Mouse (Mus musculus): Measurements from ENCODE around the gene Sac3d1. TPM values are rescaled to one million over a fixed set of nuclear protein-coding genes. Genes with fewer than 3 reads are reported as not detected.

Gene Sac3d1
- 50.2 and 57.5 TPM in 2 replicates for polyA plus RNA-seq (2015; fragmentation: Nextera tagmentation; extraction: Ambion mirVana)

- Histone ChIP-seq H3K9ac (peak within 1 kb of the TSS; percentile 74), H3K9me3 (no peaks in the 10 kb centered on the region), H3K27ac (replicated peaks) (peak within 1 kb of the TSS; percentile 92), H3K36me3 (peaks cover 25% of the 10 kb centered on the region), H3K4me3 (peak within 1 kb of the TSS; percentile 87), H3K27me3 (no peaks in the 10 kb centered on the region), H3K4me1 (replicated peaks) (peaks cover 26% of the 10 kb centered on the region), H3K4me2 (peak within 1 kb of the TSS; percentile 83)
- peak; percentile 93 for ATAC-seq (ENCODE audit: low FRiP score, low read depth)
- under 1% methylated on average over 77 of the region's 77 CpGs for WGBS
Observed at GRCm38 (mm10) chr19:6117986-6118676, at the start of gene Sac3d1. Gene Sac3d1, minus strand, starts transcription at chr19:6118650.

- no peaks in the 10 kb centered on the region for H3K4me1 ChIP-seq (replicated peaks)
- H3K9ac ChIP-seq, result no peak overlapping the region
- H3K4me2 ChIP-seq, result no peak overlapping the region
- no peaks in the 10 kb centered on the region for H3K9me3 ChIP-seq
- H3K4me3 ChIP-seq, result no peak overlapping the region
- H3K27me3 ChIP-seq, result no peaks in the 10 kb centered on the region
- H3K36me3 ChIP-seq, result no peaks in the 10 kb centered on the region
- 74% methylated on average over 4 of the region's 4 CpGs for WGBS
- ATAC-seq (ENCODE audit: low FRiP score, low read depth), result no peak
- H3K27ac ChIP-seq (replicated peaks), result no peak overlapping the region
Observed at GRCm38 (mm10) chr19:6166750-6167149, 48.3 kb upstream of the Sac3d1 start.

- H3K9me3 ChIP-seq, result no peaks in the 10 kb centered on the region
- no peak for ATAC-seq (ENCODE audit: low FRiP score, low read depth)
- H3K9ac ChIP-seq, result no peak overlapping the region
- H3K4me2 ChIP-seq, result no peak overlapping the region
- H3K4me1 ChIP-seq (replicated peaks), result no peaks in the 10 kb centered on the region
- no peak overlapping the region for H3K27ac ChIP-seq (replicated peaks)
- no peaks in the 10 kb centered on the region for H3K27me3 ChIP-seq
- H3K36me3 ChIP-seq, result no peaks in the 10 kb centered on the region
- H3K4me3 ChIP-seq, result no peak overlapping the region
- WGBS, result 72% methylated on average over 10 of the region's 10 CpGs
Observed at GRCm38 (mm10) chr19:6163872-6164547, 45.6 kb upstream of the Sac3d1 start.

- no peak overlapping the region for H3K27ac ChIP-seq (replicated peaks)
- 67% methylated on average over 6 of the region's 6 CpGs for WGBS
Observed at GRCm38 (mm10) chr19:6157220-6157619, 38.8 kb upstream of the Sac3d1 start.

GRCm38 (mm10) chr19:6156372-6156771, 37.9 kb upstream of the Sac3d1 start:
- Histone ChIP-seq H3K9me3 (no peaks in the 10 kb centered on the region), H3K27ac (replicated peaks) (no peak overlapping the region), H3K4me3 (no peak overlapping the region), H3K4me1 (replicated peaks) (no peaks in the 10 kb centered on the region), H3K4me2 (no peak overlapping the region), H3K27me3 (no peaks in the 10 kb centered on the region), H3K9ac (no peak overlapping the region), H3K36me3 (no peaks in the 10 kb centered on the region)
- ATAC-seq (ENCODE audit: low FRiP score, low read depth), result no peak
- 64% methylated on average over 8 of the region's 8 CpGs for WGBS

More at GRCm38 (mm10) chr19:6157220-6157619, 38.8 kb upstream of the Sac3d1 start:
- Histone ChIP-seq H3K36me3 (no peaks in the 10 kb centered on the region), H3K9me3 (no peaks in the 10 kb centered on the region), H3K4me3 (no peak overlapping the region), H3K27me3 (no peaks in the 10 kb centered on the region), H3K4me1 (replicated peaks) (no peaks in the 10 kb centered on the region), H3K9ac (no peak overlapping the region), H3K4me2 (no peak overlapping the region)
- ATAC-seq (ENCODE audit: low FRiP score, low read depth), result no peak

GRCm38 (mm10) chr19:6155174-6155573, 36.7 kb upstream of the Sac3d1 start:
- Histone ChIP-seq H3K4me3 (no peak overlapping the region), H3K4me1 (replicated peaks) (no peaks in the 10 kb centered on the region), H3K9ac (no peak overlapping the region), H3K4me2 (no peak overlapping the region), H3K9me3 (no peaks in the 10 kb centered on the region), H3K27ac (replicated peaks) (no peak overlapping the region), H3K36me3 (no peaks in the 10 kb centered on the region), H3K27me3 (no peaks in the 10 kb centered on the region)
- 88% methylated on average over 9 of the region's 9 CpGs for WGBS
- no peak for ATAC-seq (ENCODE audit: low FRiP score, low read depth)

- H3K9ac ChIP-seq, result no peak overlapping the region
- H3K4me3 ChIP-seq, result no peak overlapping the region
- H3K27me3 ChIP-seq, result no peaks in the 10 kb centered on the region
- no peaks in the 10 kb centered on the region for H3K36me3 ChIP-seq
- H3K9me3 ChIP-seq, result no peaks in the 10 kb centered on the region
- H3K27ac ChIP-seq (replicated peaks), result no peak overlapping the region
- ATAC-seq (ENCODE audit: low FRiP score, low read depth), result no peak
- WGBS, result 82% methylated on average over 5 of the region's 5 CpGs
- H3K4me2 ChIP-seq, result no peak overlapping the region
- H3K4me1 ChIP-seq (replicated peaks), result peaks cover 14% of the 10 kb centered on the region
Observed at GRCm38 (mm10) chr19:6144842-6145241, 26.4 kb upstream of the Sac3d1 start.

- under 1% methylated on average over 15 of the region's 15 CpGs for whole genome bisulfite sequencing
- Histone ChIP-seq H3K36me3 (peaks cover 5% of the 10 kb centered on the region; the same call in 1 of the 2 replicates), H3K4me3 (peak within 1 kb of the TSS; percentile 74), H3K27me3 (no peaks in the 10 kb centered on the region), H3K9me3 (no peaks in the 10 kb centered on the region), H3K4me2 (peak within 1 kb of the TSS; percentile 88), H3K9ac (peak within 1 kb of the TSS; percentile 89), H3K27ac (replicated peaks) (peak within 1 kb of the TSS; percentile 99), H3K4me1 (replicated peaks) (peaks cover 19% of the 10 kb centered on the region)
- ATAC-seq (ENCODE audit: low FRiP score, low read depth), result peak; percentile 86
Observed at GRCm38 (mm10) chr19:6141394-6141749, 22.9 kb upstream of the Sac3d1 start, which contains the start of gene Arl2. Gene Arl2, minus strand, starts transcription at chr19:6141548.

- H3K4me2 ChIP-seq, result peak within 1 kb of the TSS; percentile 88
Observed at GRCm38 (mm10) chr19:6140678-6141393, 22.4 kb upstream of the Sac3d1 start, which contains the start of gene Batf2. Gene Batf2, plus strand, starts transcription at chr19:6140983.

GRCm38 (mm10) chr19:6140374-6140677, 21.9 kb upstream of the Sac3d1 start:
- peak overlapping the region; percentile 89 for H3K9ac ChIP-seq
- peak overlapping the region; percentile 88 for H3K4me2 ChIP-seq
- peak overlapping the region; percentile 74 for H3K4me3 ChIP-seq
- no peak for ATAC-seq (ENCODE audit: low FRiP score, low read depth)
- peaks cover 11% of the 10 kb centered on the region; the same call in 1 of the 2 replicates for H3K36me3 ChIP-seq
- 7% methylated on average over 16 of the region's 16 CpGs for WGBS
- peak overlapping the region; percentile 99 for H3K27ac ChIP-seq (replicated peaks)
- H3K27me3 ChIP-seq, result no peaks in the 10 kb centered on the region
- H3K9me3 ChIP-seq, result no peaks in the 10 kb centered on the region
- peaks cover 19% of the 10 kb centered on the region for H3K4me1 ChIP-seq (replicated peaks)

More at GRCm38 (mm10) chr19:6140678-6141393, 22.4 kb upstream of the Sac3d1 start, which contains the start of gene Batf2:
- Histone ChIP-seq H3K27ac (replicated peaks) (peak within 1 kb of the TSS; percentile 99), H3K4me3 (peak within 1 kb of the TSS; percentile 74), H3K9me3 (no peaks in the 10 kb centered on the region), H3K9ac (peak within 1 kb of the TSS; percentile 89), H3K4me1 (replicated peaks) (peaks cover 19% of the 10 kb centered on the region), H3K36me3 (peaks cover 5% of the 10 kb centered on the region; the same call in 1 of the 2 replicates), H3K27me3 (no peaks in the 10 kb centered on the region)
- ATAC-seq (ENCODE audit: low FRiP score, low read depth), result peak; percentile 93
- under 1% methylated on average over 63 of the region's 68 CpGs for WGBS

GRCm38 (mm10) chr19:6139701-6140100, 21.3 kb upstream of the Sac3d1 start:
- WGBS, result 92% methylated on average over 6 of the region's 6 CpGs
- no peak for ATAC-seq (ENCODE audit: low FRiP score, low read depth)

GRCm38 (mm10) chr19:6136397-6136796, 17.9 kb upstream of the Sac3d1 start:
- WGBS, result 90% methylated on average over 3 of the region's 3 CpGs
- H3K4me2 ChIP-seq, result no peak overlapping the region
- no peak for ATAC-seq (ENCODE audit: low FRiP score, low read depth)
- no peak overlapping the region for H3K4me3 ChIP-seq
- no peak overlapping the region for H3K27ac ChIP-seq (replicated peaks)
- H3K9ac ChIP-seq, result no peak overlapping the region
- H3K36me3 ChIP-seq, result peaks cover 16% of the 10 kb centered on the region; the same call in 1 of the 2 replicates
- H3K27me3 ChIP-seq, result no peaks in the 10 kb centered on the region
- peaks cover 11% of the 10 kb centered on the region for H3K4me1 ChIP-seq (replicated peaks)
- H3K9me3 ChIP-seq, result no peaks in the 10 kb centered on the region

More at GRCm38 (mm10) chr19:6139701-6140100, 21.3 kb upstream of the Sac3d1 start:
- H3K27ac ChIP-seq (replicated peaks), result peak overlapping the region; percentile 99
- H3K36me3 ChIP-seq, result peaks cover 16% of the 10 kb centered on the region; the same call in 1 of the 2 replicates
- peak overlapping the region; percentile 88 for H3K4me2 ChIP-seq
- peak overlapping the region; percentile 74 for H3K4me3 ChIP-seq
- H3K9ac ChIP-seq, result peak overlapping the region; percentile 89
- H3K9me3 ChIP-seq, result no peaks in the 10 kb centered on the region
- peaks cover 19% of the 10 kb centered on the region for H3K4me1 ChIP-seq (replicated peaks)
- H3K27me3 ChIP-seq, result no peaks in the 10 kb centered on the region
